Mouse (Mus musculus) embryo, embryonic 10.5 days (tissue): Measurements from ENCODE around the gene Ndufs1.

Experiments used
- DNase-seq: peaks from one replicate; pipeline ENCODE4 v3.0.0-alpha.2; 2015; ENCODE audit warnings: low spot score

The Ndufs1 gene

GRCm38 (mm10) chr1:63115540-63115939, 61.1 kb downstream of the Ndufs1 start:
- peak; percentile 21 for DNase-seq

- DNase-seq: peak; percentile 29
Observed at GRCm38 (mm10) chr1:63115096-63115495, 61.5 kb downstream of the Ndufs1 start.

- peak; percentile 90 for DNase-seq
Observed at GRCm38 (mm10) chr1:63114136-63114781, 62.4 kb downstream of the Ndufs1 start, which contains the start of gene Ino80d. Gene Ino80d, minus strand, starts transcription at chr1:63114667.

- peak; percentile 37 for DNase-seq
Observed at GRCm38 (mm10) chr1:63113274-63114135, 63.1 kb downstream of the Ndufs1 start.

- DNase-seq: peak; percentile 59
Observed at GRCm38 (mm10) chr1:63112865-63113261, 63.8 kb downstream of the Ndufs1 start.

- no peak for DNase-seq
Observed at GRCm38 (mm10) chr1:63112151-63112864, 64.3 kb downstream of the Ndufs1 start.

GRCm38 (mm10) chr1:63110536-63111285, 65.9 kb downstream of the Ndufs1 start:
- DNase-seq: peak; percentile 64

- DNase-seq: no peak
Observed at GRCm38 (mm10) chr1:63107614-63108327, 68.9 kb downstream of the Ndufs1 start.

- no peak for DNase-seq
Observed at GRCm38 (mm10) chr1:63102758-63103451, 73.7 kb downstream of the Ndufs1 start.

- DNase-seq: no peak
Observed at GRCm38 (mm10) chr1:63100196-63100595, 76.4 kb downstream of the Ndufs1 start.

GRCm38 (mm10) chr1:63098831-63099230, 77.8 kb downstream of the Ndufs1 start:
- DNase-seq: no peak

- DNase-seq: no peak
Observed at GRCm38 (mm10) chr1:63096071-63096470, 80.6 kb downstream of the Ndufs1 start.
